Mouse (Mus musculus): ENCODE measurements at regions not wholly inside any gene's neighbourhood (a gene's known extent, or its start where the extent isn't known, plus 50 kb on each side); places are given as distances from the start of the nearest gene placed in this dataset.
A peak's percentile ranks its signal among the peaks of the same experiment; 100 is the strongest.

DNA sequence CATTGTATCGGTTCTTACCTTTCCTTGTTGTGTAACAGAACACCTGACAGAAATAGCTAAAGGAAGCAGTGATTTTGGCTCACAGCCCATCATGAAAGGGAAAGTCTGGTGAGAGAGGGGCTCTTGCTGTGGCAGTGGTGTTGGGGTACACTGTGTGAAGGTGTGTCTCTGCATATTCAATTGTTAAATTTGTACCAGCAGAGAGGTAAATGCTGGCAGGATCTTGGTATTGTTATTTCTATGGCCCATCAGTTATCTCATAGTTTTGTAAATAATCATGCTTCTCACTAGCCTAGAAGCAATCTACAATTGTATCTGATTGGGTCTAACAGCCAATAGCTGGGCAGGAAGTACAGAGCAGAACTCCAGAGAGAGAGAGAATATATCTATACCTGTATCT lies 95.7 kb downstream of the Mfap3l start:
- Histone ChIP-seq H3K4me1 (ENCODE audit: control insufficient read depth, insufficient read depth, low read length) (no peaks in the 10 kb centered on the region), H3K4me2 (ENCODE audit: low read depth) (no peak overlapping the region), H3K4me3 (ENCODE audit: low read depth, low read length) (no peak overlapping the region), H3K27me3 (ENCODE audit: control insufficient read depth, insufficient read depth, low read length) (no peaks in the 10 kb centered on the region), H3K9me3 (ENCODE audit: control insufficient read depth, low read length) (no peaks in the 10 kb centered on the region), H3K9ac (ENCODE audit: low read length) (no peak overlapping the region), H3K27ac (ENCODE audit: low read depth, low read length) (no peak overlapping the region), H3K36me3 (ENCODE audit: control insufficient read depth, insufficient read depth, low read length) (no peaks in the 10 kb centered on the region)
- DNase-seq (ENCODE audit: low spot score) (no peak), ATAC-seq (ENCODE audit: insufficient read depth, low FRiP score, low TSS enrichment) (no peak)
- WGBS, result 88% methylated on average over 1 of the region's 1 CpGs

DNA sequence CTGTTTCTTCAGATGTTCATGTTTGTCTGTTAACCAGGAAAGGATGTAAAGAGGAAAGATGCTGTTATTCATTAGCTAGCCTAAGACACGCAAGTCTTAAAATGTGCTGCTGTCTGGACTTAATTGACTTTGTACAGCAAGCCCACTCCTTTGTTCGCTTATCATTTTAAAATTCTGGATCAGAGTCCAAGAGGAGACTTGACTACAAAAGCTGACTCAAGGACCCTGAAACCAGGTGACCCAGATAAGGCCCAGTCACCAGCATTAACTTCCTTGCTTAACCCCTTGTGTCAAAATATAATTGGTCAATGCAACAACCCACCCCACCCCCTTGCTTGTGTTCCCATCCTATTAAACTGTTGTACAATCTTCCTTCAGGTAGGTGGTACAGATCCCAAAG lies 99.9 kb downstream of the Mfap3l start:
- no peak overlapping the region for H3K4me2 ChIP-seq (ENCODE audit: low read depth)
- H3K4me3 ChIP-seq (ENCODE audit: low read depth, low read length), result no peak overlapping the region
- no peaks in the 10 kb centered on the region for H3K9me3 ChIP-seq (ENCODE audit: control insufficient read depth, low read length)
- H3K27me3 ChIP-seq (ENCODE audit: control insufficient read depth, insufficient read depth, low read length), result no peaks in the 10 kb centered on the region
- no peak overlapping the region for H3K9ac ChIP-seq (ENCODE audit: low read length)
- DNase-seq (ENCODE audit: low spot score) (no peak), ATAC-seq (ENCODE audit: insufficient read depth, low FRiP score, low TSS enrichment) (no peak)
- no peak overlapping the region for H3K27ac ChIP-seq (ENCODE audit: low read depth, low read length)
- no peaks in the 10 kb centered on the region for H3K4me1 ChIP-seq (ENCODE audit: control insufficient read depth, insufficient read depth, low read length)
- H3K36me3 ChIP-seq (ENCODE audit: control insufficient read depth, insufficient read depth, low read length), result no peaks in the 10 kb centered on the region
- WGBS, result 91% methylated on average over 2 of the region's 2 CpGs

DNA sequence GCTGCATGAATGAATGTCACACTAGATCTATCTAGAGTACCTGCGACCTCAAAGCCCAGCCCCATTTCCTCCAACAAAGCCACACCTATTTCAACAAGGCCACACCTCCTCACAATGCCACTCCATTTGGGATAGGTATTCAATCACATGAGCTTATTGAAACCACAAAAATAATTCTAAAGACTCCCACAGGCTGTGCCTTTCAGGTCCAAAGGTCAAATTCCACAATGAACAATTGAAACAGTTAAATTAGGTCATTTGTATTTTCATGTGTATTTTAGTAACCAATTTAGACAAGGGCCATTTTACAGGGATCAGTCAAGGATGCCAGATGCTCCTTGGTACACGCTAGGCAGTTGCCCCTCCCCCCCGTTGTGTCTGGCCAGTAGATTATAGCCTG lies 103.3 kb downstream of the Mfap3l start:
- Histone ChIP-seq H3K27ac (ENCODE audit: low read depth, low read length) (no peak overlapping the region), H3K27me3 (ENCODE audit: control insufficient read depth, insufficient read depth, low read length) (no peaks in the 10 kb centered on the region), H3K4me1 (ENCODE audit: control insufficient read depth, insufficient read depth, low read length) (no peaks in the 10 kb centered on the region), H3K4me3 (ENCODE audit: low read depth, low read length) (no peak overlapping the region), H3K4me2 (ENCODE audit: low read depth) (no peak overlapping the region), H3K36me3 (ENCODE audit: control insufficient read depth, insufficient read depth, low read length) (no peaks in the 10 kb centered on the region), H3K9ac (ENCODE audit: low read length) (no peak overlapping the region), H3K9me3 (ENCODE audit: control insufficient read depth, low read length) (no peaks in the 10 kb centered on the region)
- ATAC-seq (ENCODE audit: insufficient read depth, low FRiP score, low TSS enrichment) (0 out of 2 replicates have a peak, but pooled peaks have one; percentile 20), DNase-seq (ENCODE audit: low spot score) (no peak)
- WGBS, result 65% methylated on average over 3 of the region's 3 CpGs

DNA sequence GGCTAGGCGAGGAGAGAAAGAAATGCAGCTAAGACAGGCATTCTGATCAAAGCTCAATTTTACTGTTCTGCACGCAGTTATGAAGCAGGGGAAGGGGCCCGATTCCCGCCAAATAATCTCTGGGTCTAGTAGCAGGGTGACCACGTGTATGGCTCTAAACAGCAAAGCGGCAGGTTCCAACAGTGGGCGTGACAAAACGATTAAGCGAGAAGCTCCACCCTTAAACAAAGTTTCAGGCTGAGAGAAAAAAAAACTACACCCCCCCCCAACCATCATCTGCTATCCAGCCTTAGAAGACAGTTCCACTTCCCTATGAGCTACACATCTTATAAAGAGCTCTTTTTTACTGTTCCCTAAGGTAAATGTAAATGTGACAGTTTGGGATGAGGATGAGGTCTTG lies 103.8 kb downstream of the Mfap3l start:
- no peak for DNase-seq (ENCODE audit: low spot score)
- Histone ChIP-seq H3K4me2 (ENCODE audit: low read depth) (no peak overlapping the region), H3K9me3 (ENCODE audit: control insufficient read depth, low read length) (no peaks in the 10 kb centered on the region), H3K27ac (ENCODE audit: low read depth, low read length) (no peak overlapping the region), H3K36me3 (ENCODE audit: control insufficient read depth, insufficient read depth, low read length) (no peaks in the 10 kb centered on the region), H3K27me3 (ENCODE audit: control insufficient read depth, insufficient read depth, low read length) (no peaks in the 10 kb centered on the region), H3K4me1 (ENCODE audit: control insufficient read depth, insufficient read depth, low read length) (no peaks in the 10 kb centered on the region), H3K4me3 (ENCODE audit: low read depth, low read length) (no peak overlapping the region), H3K9ac (ENCODE audit: low read length) (no peak overlapping the region)
- WGBS, result 75% methylated on average over 9 of the region's 9 CpGs
- ATAC-seq (ENCODE audit: insufficient read depth, low FRiP score, low TSS enrichment), result no peak

DNA sequence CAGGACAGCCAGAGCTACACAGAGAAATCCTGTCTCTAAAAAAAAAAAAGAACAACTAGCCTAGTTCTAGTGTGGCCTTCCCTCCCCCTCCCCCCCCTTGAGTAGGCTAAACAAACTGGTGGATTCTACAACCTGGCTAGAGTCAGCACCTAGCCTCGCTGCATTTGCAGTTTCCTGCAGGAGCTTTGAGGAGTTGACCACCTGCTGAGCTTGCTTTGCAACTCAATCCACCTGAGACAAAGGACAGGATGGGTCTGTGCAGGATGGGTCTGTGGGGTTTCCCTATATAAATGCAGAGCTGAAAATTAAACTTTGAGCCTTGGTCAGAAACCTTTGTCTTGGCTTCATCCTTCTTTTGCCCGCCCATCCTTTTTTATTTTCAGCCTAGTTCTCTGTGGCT lies 104.3 kb downstream of the Mfap3l start:
- Histone ChIP-seq H3K27ac (ENCODE audit: low read depth, low read length) (no peak overlapping the region), H3K4me2 (ENCODE audit: low read depth) (no peak overlapping the region), H3K4me1 (ENCODE audit: control insufficient read depth, insufficient read depth, low read length) (no peaks in the 10 kb centered on the region), H3K27me3 (ENCODE audit: control insufficient read depth, insufficient read depth, low read length) (no peaks in the 10 kb centered on the region), H3K9ac (ENCODE audit: low read length) (no peak overlapping the region), H3K4me3 (ENCODE audit: low read depth, low read length) (no peak overlapping the region), H3K36me3 (ENCODE audit: control insufficient read depth, insufficient read depth, low read length) (no peaks in the 10 kb centered on the region), H3K9me3 (ENCODE audit: control insufficient read depth, low read length) (no peaks in the 10 kb centered on the region)
- WGBS, result 59% methylated on average over 2 of the region's 2 CpGs
- no peak for DNase-seq (ENCODE audit: low spot score)
- no peak for ATAC-seq (ENCODE audit: insufficient read depth, low FRiP score, low TSS enrichment)

DNA sequence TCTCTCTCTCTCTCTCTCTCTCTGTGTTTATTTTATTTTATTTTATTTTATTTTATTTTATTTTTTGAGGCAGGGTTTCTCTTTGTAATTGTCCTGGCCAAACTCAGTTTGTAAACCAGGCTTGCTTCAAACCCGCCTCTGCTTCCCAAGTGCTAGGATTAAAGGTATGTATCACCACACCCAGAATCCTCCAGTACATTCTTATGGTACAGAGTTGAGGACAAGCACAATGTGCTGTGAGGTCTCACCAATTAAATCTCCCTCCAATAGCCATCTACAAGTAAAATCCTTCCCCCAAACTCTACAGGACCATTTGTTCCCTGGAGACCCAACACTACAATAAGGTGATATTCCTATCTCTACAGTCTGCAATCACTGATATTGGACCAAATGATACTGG lies 105.0 kb downstream of the Mfap3l start:
- no peaks in the 10 kb centered on the region for H3K36me3 ChIP-seq (ENCODE audit: control insufficient read depth, insufficient read depth, low read length)
- H3K4me2 ChIP-seq (ENCODE audit: low read depth), result no peak overlapping the region
- 93% methylated on average over 1 of the region's 1 CpGs for WGBS
- no peak overlapping the region for H3K4me3 ChIP-seq (ENCODE audit: low read depth, low read length)
- H3K27ac ChIP-seq (ENCODE audit: low read depth, low read length), result no peak overlapping the region
- no peaks in the 10 kb centered on the region for H3K9me3 ChIP-seq (ENCODE audit: control insufficient read depth, low read length)
- no peak overlapping the region for H3K9ac ChIP-seq (ENCODE audit: low read length)
- no peaks in the 10 kb centered on the region for H3K4me1 ChIP-seq (ENCODE audit: control insufficient read depth, insufficient read depth, low read length)
- DNase-seq (ENCODE audit: low spot score), result no peak
- no peak for ATAC-seq (ENCODE audit: insufficient read depth, low FRiP score, low TSS enrichment)
- no peaks in the 10 kb centered on the region for H3K27me3 ChIP-seq (ENCODE audit: control insufficient read depth, insufficient read depth, low read length)

DNA sequence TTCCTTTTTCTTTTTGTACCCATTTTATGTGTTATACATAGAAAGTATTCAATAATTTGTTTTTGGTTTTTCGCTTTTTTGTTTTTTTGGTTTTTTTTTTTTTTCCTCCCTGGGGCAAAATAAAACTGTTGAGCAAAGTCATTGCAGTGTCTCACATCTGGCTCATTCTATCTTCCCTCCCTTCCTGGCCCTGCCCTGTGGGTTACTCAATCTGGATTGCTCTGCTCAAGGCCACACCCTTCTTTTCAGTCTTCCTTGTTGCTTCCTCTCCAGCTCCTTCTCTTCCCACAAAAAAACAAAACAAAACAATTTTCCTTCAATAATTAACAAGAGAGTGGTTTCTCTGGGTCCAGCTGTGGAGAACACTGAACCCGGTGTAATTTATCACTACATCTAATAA lies 113.2 kb downstream of the Mfap3l start:
- H3K4me1 ChIP-seq (ENCODE audit: control insufficient read depth, insufficient read depth, low read length), result no peaks in the 10 kb centered on the region
- no peak overlapping the region for H3K9ac ChIP-seq (ENCODE audit: low read length)
- H3K4me2 ChIP-seq (ENCODE audit: low read depth), result no peak overlapping the region
- H3K27me3 ChIP-seq (ENCODE audit: control insufficient read depth, insufficient read depth, low read length), result no peaks in the 10 kb centered on the region
- no peak overlapping the region for H3K27ac ChIP-seq (ENCODE audit: low read depth, low read length)
- 93% methylated on average over 2 of the region's 2 CpGs for WGBS
- no peaks in the 10 kb centered on the region for H3K9me3 ChIP-seq (ENCODE audit: control insufficient read depth, low read length)
- H3K4me3 ChIP-seq (ENCODE audit: low read depth, low read length), result no peak overlapping the region
- no peak for DNase-seq (ENCODE audit: low spot score)
- no peaks in the 10 kb centered on the region for H3K36me3 ChIP-seq (ENCODE audit: control insufficient read depth, insufficient read depth, low read length)
- ATAC-seq (ENCODE audit: insufficient read depth, low FRiP score, low TSS enrichment), result no peak

DNA sequence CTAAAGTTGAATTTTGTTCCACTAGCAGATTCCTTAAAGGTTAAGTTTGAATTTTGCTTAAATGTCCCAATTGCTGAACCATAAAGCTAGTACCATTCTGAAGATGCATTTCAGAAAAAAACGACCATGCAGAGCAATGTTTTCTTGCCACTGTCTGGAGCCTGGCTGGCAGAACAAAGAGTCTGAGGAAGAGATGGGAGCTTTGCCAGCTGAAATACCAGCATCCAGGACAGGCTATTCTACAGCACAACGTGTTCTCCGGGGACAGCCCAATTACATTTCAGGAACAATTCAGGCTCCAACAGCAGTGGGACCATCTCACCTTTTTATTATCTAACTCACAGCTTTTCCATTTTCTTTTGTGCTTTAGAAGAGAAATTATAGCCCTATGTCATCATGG lies 113.9 kb downstream of the Mfap3l start:
- Histone ChIP-seq H3K4me2 (ENCODE audit: low read depth) (no peak overlapping the region), H3K4me1 (ENCODE audit: control insufficient read depth, insufficient read depth, low read length) (no peaks in the 10 kb centered on the region), H3K9me3 (ENCODE audit: control insufficient read depth, low read length) (no peaks in the 10 kb centered on the region), H3K27ac (ENCODE audit: low read depth, low read length) (no peak overlapping the region), H3K9ac (ENCODE audit: low read length) (no peak overlapping the region), H3K27me3 (ENCODE audit: control insufficient read depth, insufficient read depth, low read length) (no peaks in the 10 kb centered on the region), H3K4me3 (ENCODE audit: low read depth, low read length) (no peak overlapping the region), H3K36me3 (ENCODE audit: control insufficient read depth, insufficient read depth, low read length) (no peaks in the 10 kb centered on the region)
- 85% methylated on average over 3 of the region's 3 CpGs for WGBS
- DNase-seq (ENCODE audit: low spot score), result no peak
- no peak for ATAC-seq (ENCODE audit: insufficient read depth, low FRiP score, low TSS enrichment)

DNA sequence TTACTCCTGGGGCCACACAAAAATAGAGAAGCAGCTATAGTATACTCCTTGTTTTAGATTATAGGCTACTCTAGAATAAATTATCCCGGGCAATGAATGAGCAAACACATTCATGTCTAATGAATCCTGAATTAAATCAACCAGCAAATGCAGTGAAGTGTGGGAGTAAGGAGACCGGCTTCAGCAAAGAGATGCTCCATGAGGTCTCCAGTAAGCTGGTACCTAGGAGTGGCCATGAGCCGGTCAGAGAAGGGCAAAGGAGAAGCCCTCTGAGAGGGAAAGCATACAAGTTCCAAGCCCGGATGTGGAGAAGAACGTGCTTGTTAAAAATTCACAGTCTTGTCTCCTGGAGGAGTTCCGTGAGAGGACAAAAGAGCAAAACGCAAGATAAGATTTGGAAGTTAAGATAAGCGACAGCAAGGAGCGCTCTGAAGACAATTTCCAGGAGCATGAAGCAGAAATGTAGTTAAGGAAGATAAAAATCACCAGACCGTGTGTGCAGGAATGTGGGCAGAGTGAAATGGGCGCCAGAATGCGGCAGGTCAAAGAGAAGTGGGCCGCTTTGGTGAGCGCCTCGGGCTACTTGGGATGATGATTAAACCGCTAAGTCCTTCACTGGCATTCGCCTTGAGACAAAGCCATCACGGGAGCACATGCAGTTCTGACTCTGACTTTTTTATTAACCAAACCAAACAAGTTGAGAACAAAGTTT lies 123.2 kb downstream of the Mfap3l start:
- WGBS, result 95% methylated on average over 18 of the region's 18 CpGs
- Histone ChIP-seq H3K9me3 (ENCODE audit: control insufficient read depth, low read length) (no peaks in the 10 kb centered on the region), H3K27me3 (ENCODE audit: control insufficient read depth, insufficient read depth, low read length) (no peaks in the 10 kb centered on the region), H3K4me2 (ENCODE audit: low read depth) (no peak overlapping the region), H3K36me3 (ENCODE audit: control insufficient read depth, insufficient read depth, low read length) (no peaks in the 10 kb centered on the region), H3K9ac (ENCODE audit: low read length) (no peak overlapping the region), H3K27ac (ENCODE audit: low read depth, low read length) (no peak overlapping the region), H3K4me1 (ENCODE audit: control insufficient read depth, insufficient read depth, low read length) (no peaks in the 10 kb centered on the region), H3K4me3 (ENCODE audit: low read depth, low read length) (no peak overlapping the region)
- ATAC-seq (ENCODE audit: insufficient read depth, low FRiP score, low TSS enrichment) (no peak), DNase-seq (ENCODE audit: low spot score) (no peak)
